Mouse (Mus musculus) liver, embryonic 14.5 days (tissue): Measurements from ENCODE around the gene Armc2.

Source experiments
- CTCF ChIP-seq: IDR thresholded peaks from 2 replicates; pipeline ENCODE4 v1.5.1; 2016; ENCODE audit warnings: antibody characterized with exemption, low read depth, control low read depth
- EP300 ChIP-seq: IDR thresholded peaks from 2 replicates; pipeline ENCODE4 v1.6.1; 2016; ENCODE audit warnings: antibody characterized with exemption, low read depth

GRCm38 (mm10) chr10:42021536-42021935, 3.3 kb upstream of the Armc2 start:
- TF ChIP-seq CTCF (no peak), EP300 (no peak)
